Mouse (Mus musculus) bone marrow macrophage, adult 2 months (primary cell): Measurements from ENCODE around the gene Tsc2. TPM values are rescaled to one million over a fixed set of nuclear protein-coding genes. Genes with fewer than 3 reads are reported as not detected.

Experiments
- H3K27ac ChIP-seq: 2 replicates; pipeline ENCODE4 v1.5.1; 2012; ENCODE audit warnings: low read depth, low read length; ENCODE audit not compliant: insufficient read depth
- H3K4me1 ChIP-seq: 2 replicates; pipeline ENCODE4 v1.6.1; 2012; ENCODE audit warnings: low read length; ENCODE audit not compliant: control insufficient read depth, insufficient read depth
- H3K4me3 ChIP-seq: 2 replicates; pipeline ENCODE4 v1.5.1; 2012; ENCODE audit warnings: mild to moderate bottlenecking, low read length, moderate library complexity; ENCODE audit not compliant: insufficient read depth
- CTCF ChIP-seq: IDR thresholded peaks from 2 replicates; pipeline ENCODE4 v1.5.1; 2012; ENCODE audit warnings: low read depth, mild to moderate bottlenecking, low read length, moderate library complexity
- POLR2A ChIP-seq: IDR thresholded peaks from 2 replicates; pipeline ENCODE4 v1.6.1; 2012; ENCODE audit warnings: mild to moderate bottlenecking, low read depth, low read length, borderline replicate concordance
- polyA plus RNA-seq: library from polyadenylated mRNA; stranded (reverse); fragments of >200 nt; gene quantifications from 2 replicates; pipeline ENCODE4 v1.2.4, GENCODE M21; 2012; ENCODE audit not compliant: missing spikeins, insufficient read depth, insufficient read length

The Tsc2 gene
- polyA plus RNA-seq: 62.1 and 67.7 TPM in 2 replicates

GRCm38 (mm10) chr17:24632167-24632812, at the start of gene Tsc2, which contains the start of gene Nthl1:
TSS of gene Tsc2 (minus strand) at chr17:24632630.
TSS of gene Nthl1 (plus strand) at chr17:24632680.
- Histone ChIP-seq H3K4me1 (peaks cover 13% of the 10 kb centered on the region), H3K4me3 (peak within 1 kb of the TSS; percentile 84), H3K27ac (peak within 1 kb of the TSS; percentile 31)
- TF ChIP-seq CTCF: no peak
- TF ChIP-seq POLR2A: peak; percentile 66; the same call in 1 of the 2 replicates

DNA sequence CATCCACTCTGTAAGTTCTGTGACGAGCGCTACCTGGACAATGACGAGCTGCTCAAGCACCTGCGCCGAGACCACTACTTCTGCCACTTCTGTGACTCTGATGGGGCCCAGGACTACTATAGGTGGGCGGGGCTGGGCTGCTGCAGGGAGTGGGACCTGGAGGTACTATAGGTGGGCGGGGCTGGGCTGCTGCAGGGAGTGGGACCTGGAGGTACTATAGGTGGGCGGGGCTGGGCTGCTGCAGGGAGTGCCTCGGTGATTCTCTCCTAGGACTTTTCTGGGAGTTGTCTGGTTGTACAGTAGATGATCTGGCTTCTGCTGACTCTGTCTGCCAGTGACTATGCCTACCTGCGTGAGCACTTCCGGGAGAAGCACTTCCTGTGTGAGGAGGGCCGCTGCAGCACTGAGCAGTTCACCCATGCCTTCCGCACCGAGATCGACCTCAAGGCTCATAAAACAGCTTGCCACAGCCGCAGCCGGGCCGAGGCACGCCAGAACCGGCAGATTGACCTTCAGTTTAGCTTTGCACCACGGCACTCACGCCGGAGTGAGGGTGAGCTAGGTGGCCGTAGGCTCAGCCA, 45.2 kb upstream of the Tsc2 start:
- Histone ChIP-seq H3K4me1 (peaks cover 12% of the 10 kb centered on the region), H3K4me3 (no peak overlapping the region), H3K27ac (no peak overlapping the region)
- TF ChIP-seq POLR2A (no peak), CTCF (no peak)

GRCm38 (mm10) chr17:24676877-24677276, 44.4 kb upstream of the Tsc2 start:
- Histone ChIP-seq H3K4me1 (peaks cover 18% of the 10 kb centered on the region), H3K27ac (no peak overlapping the region), H3K4me3 (no peak overlapping the region)
- TF ChIP-seq POLR2A (no peak), CTCF (no peak)

DNA sequence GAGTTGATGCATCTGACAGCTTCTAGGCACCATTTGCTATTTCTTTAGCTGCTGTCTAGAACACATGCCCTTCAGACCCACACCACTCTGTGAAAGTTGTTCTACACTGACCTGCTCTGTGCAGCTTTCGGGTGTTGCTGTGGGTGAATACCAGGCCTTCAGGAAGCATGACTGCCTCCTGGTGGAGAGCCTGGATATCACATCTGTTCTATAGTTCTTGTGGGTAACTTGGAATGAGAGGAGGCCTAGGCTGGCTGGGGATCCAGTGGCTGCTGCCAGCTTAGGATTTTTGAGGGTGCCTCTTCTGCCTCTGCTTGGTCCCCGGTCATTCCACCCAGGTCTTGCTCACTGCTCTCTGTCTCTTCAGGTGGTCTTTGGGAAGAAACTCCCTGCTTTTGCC, 43.8 kb upstream of the Tsc2 start:
- TF ChIP-seq CTCF (peak; percentile 57; the same call in 1 of the 2 replicates), POLR2A (no peak)
- no peak overlapping the region for H3K27ac ChIP-seq
- H3K4me3 ChIP-seq: no peak overlapping the region
- H3K4me1 ChIP-seq: peaks cover 25% of the 10 kb centered on the region

DNA sequence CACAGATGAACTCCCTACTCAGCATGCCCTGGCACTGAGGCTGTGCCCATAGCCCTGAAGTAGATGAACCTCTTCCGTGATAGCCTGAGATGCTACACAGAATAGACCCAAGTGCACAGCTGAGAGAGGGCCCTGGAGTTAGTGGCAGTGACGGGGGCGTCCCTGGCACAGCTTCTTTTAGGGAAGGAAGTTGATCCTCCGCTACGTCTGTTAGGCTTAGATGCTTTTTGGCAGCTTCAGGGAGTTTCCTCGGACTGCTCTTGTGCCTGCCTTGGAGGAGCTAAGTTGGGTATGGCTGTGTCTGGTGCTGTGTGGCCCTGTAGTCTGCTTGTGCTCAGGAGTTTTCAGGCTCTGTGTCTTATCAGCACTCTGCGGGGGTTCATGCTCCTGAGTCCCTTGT, 41.8 kb upstream of the Tsc2 start:
- H3K27ac ChIP-seq: no peak overlapping the region
- TF ChIP-seq POLR2A (no peak), CTCF (no peak)
- peaks cover 30% of the 10 kb centered on the region for H3K4me1 ChIP-seq
- H3K4me3 ChIP-seq: no peak overlapping the region

DNA sequence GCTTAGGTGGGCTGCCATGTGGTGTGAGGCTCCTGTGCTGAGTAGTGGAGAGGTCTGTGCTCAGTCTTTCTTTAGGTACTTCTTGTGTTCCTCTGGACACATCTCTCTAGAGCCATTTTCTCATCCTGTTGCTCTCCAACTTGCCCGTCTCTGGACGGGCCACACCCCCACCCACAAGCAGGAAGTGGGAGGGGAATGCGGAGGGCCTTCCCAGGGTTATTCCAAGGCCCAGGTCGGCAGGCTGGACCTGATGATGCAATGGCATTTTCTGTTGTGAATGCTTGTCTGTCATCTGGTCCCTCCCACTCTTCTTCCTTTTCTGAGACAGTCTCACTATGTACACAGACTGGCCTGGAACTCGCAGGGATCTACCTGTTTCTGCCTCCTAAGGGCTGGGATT, 39.7 kb upstream of the Tsc2 start:
- Histone ChIP-seq H3K4me1 (peaks cover 33% of the 10 kb centered on the region), H3K4me3 (peak overlapping the region; percentile 15), H3K27ac (no peak overlapping the region)
- TF ChIP-seq POLR2A (no peak), CTCF (no peak)

DNA sequence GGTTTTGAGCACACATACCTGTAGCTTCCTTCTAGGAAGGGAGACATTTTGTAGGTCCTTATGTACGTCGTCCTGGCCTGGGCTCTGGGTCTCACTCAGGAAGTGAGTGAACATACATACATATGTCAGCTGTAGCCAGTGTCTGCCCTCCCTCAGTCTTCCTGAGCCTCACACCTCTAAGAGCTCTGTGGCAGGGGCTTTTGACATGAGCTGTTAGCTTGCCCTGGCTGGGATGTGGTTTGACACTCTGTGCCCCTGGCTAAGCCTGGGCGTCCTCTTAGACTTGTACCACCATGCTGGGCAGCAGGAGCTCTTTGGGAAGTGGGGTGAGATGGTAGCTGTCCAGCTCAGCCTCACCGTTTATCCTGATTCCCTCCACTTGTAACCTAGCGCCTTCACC, 38.9 kb upstream of the Tsc2 start:
- TF ChIP-seq CTCF (no peak), POLR2A (no peak)
- H3K4me1 ChIP-seq: peaks cover 33% of the 10 kb centered on the region
- no peak overlapping the region for H3K4me3 ChIP-seq
- H3K27ac ChIP-seq: no peak overlapping the region

- H3K4me3 ChIP-seq: peak overlapping the region; percentile 70
- 0 out of 2 replicates have a peak overlapping the region, but pooled peaks have one; percentile 5 for H3K27ac ChIP-seq
- H3K4me1 ChIP-seq: peaks cover 33% of the 10 kb centered on the region
- TF ChIP-seq CTCF (no peak), POLR2A (no peak)
Measured at GRCm38 (mm10) chr17:24670246-24670844, 37.9 kb upstream of the Tsc2 start.

DNA sequence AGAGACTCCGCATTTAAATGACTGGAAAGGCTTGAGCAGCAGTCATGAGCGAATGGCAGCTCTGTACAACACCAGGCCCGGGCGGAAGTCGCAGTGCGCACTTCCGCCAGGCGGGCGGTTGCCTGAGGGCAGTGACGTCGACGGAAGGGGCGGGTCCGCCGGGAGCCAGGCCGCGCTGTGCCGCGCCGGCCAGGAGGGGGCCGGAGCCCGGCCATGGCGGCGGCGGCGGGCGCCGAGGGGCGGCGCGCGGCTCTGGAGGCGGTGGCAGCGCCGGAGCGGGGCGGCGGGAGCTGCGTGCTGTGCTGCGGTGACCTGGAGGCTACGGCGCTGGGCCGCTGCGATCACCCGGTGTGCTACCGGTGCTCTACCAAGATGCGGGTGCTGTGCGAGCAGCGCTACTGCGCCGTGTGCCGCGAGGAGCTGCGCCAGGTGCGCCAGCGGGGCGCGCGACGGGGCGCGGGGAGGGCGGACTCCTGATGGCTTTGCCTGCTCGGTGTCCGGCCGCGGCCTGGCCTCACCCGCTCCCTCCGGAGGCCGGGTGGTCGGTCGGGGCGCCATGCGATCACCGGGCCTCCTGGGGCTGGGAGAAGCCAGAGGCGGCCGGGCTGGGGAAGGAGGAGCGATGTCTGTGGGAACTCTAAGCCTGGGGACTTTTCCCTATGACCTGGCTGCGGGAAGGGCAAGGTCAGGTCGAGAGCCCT, 37.3 kb upstream of the Tsc2 start, which contains the start of gene Zfp598:
Gene Zfp598, plus strand, starts transcription at position 143 of the 701 bp plus-strand sequence.
- TF ChIP-seq POLR2A (no peak), CTCF (no peak)

DNA sequence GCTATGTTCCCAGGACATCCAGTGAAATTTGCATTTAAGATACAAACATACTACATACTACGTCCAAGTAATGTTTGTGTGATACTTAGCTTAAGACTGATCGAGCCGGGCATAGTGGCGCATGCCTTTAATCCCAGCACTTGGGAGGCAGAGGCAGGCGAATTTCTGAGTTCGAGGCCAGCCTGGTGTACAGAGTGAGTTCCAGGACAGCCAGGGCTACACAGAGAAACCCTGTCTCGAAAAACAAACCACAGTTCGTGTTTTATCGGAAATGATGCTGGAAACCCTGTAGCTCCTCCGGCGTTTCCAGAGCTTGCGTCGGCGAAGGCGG, 36.7 kb upstream of the Tsc2 start:
- Histone ChIP-seq H3K4me3 (peak overlapping the region; percentile 70), H3K4me1 (peaks cover 26% of the 10 kb centered on the region)

More for the DNA sequence above, 37.3 kb upstream of the Tsc2 start, which contains the start of gene Zfp598:
- Histone ChIP-seq H3K27ac (peak within 1 kb of the TSS; percentile 43), H3K4me1 (peaks cover 31% of the 10 kb centered on the region), H3K4me3 (peak within 1 kb of the TSS; percentile 70)

More for the DNA sequence above, 36.7 kb upstream of the Tsc2 start:
- peak overlapping the region; percentile 43 for H3K27ac ChIP-seq
